Mouse (Mus musculus) brain, embryonic 18.5 days (tissue): ENCODE results near the gene Tmem183a.

Experiments
- DNase-seq: peaks from one replicate; pipeline ENCODE4 v3.0.0-alpha.2; 2012; ENCODE audit warnings: low read depth, low spot score

The Tmem183a gene

DNA sequence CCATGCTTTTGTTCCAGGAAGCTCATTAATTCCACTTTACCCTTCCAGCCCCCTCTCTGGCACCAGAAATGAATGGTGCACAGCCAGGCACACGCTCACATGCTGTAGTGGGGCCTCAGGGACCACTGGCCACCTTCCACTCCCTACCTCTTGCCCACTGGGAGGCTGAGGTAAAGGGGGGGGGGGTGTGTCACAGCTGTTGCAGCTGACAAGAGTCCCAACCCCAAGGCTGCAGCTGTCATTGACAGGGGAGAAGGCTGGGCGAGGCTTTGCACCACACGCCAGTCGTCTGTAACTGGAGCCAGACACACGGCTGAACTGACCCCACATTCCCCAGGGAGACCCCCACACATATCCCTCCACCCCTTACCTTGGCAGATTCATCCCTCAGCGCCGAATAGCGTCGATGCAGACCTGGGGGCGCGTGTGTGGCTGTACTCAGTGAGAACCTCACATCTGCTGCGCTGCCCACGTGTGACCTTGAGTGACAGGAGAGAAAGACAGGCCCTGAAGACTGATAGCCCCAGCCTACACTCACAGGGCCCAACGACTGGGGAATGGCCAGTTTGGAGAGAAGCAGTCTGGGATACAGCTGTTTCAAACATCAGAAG is 41.0 kb downstream of the Tmem183a start:
- no peak for DNase-seq

- no peak for DNase-seq
Measured at GRCm38 (mm10) chr1:134318261-134318660, 43.5 kb downstream of the Tmem183a start.

- DNase-seq: no peak
Measured at GRCm38 (mm10) chr1:134316361-134316760, 45.4 kb downstream of the Tmem183a start.

DNA sequence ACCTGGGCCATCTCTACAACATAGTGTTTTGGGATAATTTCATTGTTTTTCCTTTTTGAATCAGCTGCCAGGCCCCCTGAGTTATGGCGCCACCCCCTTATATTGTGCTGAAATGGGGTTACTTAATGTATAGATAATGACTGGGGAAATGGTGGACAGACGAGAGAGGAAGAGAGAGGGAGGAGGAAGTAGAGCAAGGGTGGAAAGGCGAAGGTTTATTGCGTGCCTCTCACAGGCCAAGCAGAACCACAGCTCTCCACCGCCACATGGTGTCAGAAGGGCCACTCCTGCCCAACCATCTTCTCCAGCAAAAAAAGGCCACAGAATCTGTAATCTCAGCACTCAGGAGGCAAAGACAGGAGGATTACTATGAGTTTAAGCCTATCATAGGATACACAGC is 46.6 kb downstream of the Tmem183a start:
- no peak for DNase-seq

GRCm38 (mm10) chr1:134311760-134312159 is 50.0 kb downstream of the Tmem183a start:
- DNase-seq: no peak

GRCm38 (mm10) chr1:134310729-134311128 is 51.0 kb downstream of the Tmem183a start:
- no peak for DNase-seq

- DNase-seq: no peak
Measured at GRCm38 (mm10) chr1:134310291-134310690, 51.5 kb downstream of the Tmem183a start.

- DNase-seq: no peak
Measured at GRCm38 (mm10) chr1:134307409-134307808, 54.4 kb downstream of the Tmem183a start.

DNA sequence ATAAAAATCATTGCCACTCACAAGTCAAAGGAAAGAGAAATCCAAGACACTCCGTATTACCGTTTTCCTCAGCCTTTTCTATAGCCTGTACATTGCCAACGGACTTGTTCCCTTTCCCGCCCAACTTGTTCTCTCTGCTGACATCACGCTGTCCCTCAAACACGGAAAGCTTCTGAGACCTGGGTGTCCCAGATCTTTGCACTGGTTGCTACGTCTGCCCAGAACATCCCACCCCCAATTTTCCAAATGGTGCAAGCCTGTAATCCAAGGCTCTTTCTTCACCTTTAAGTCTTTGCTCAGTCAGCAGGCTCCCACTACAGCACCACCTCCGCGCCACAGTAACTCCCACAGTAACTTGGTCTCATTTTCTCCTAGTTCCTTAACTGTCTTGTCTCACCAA is 56.8 kb downstream of the Tmem183a start:
- no peak for DNase-seq

DNA sequence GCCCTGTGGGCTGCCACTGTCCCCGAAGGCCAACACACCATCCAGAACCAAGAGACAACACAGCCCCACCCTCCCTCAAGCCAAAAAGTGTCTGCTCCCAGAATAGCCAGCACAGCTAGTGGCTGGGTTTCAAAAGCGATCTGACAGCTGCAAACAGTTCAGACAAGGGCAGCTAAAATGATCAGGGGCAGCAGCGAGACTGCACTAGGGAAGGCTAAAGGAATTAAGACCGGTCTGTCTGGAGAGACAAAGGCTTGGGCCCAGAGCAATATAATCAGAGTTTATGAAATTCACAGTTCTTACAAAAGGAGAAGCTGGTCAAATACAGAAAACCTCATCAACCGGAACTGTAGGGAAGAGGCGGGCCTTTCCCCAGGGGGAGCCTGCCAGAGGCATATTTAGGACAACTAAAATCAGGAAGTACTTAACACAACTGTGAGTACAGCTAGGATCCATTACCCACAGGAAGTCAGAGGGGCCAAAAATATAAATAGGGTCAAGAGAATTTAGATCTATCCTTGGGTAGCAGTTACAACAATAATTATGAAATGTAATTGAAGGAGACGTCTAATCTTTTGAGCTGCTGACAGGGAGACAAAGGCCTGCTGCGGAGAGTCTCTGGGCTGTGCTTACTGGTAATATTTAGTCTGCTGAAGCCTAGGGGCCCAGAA is 59.1 kb downstream of the Tmem183a start:
- DNase-seq: no peak

DNA sequence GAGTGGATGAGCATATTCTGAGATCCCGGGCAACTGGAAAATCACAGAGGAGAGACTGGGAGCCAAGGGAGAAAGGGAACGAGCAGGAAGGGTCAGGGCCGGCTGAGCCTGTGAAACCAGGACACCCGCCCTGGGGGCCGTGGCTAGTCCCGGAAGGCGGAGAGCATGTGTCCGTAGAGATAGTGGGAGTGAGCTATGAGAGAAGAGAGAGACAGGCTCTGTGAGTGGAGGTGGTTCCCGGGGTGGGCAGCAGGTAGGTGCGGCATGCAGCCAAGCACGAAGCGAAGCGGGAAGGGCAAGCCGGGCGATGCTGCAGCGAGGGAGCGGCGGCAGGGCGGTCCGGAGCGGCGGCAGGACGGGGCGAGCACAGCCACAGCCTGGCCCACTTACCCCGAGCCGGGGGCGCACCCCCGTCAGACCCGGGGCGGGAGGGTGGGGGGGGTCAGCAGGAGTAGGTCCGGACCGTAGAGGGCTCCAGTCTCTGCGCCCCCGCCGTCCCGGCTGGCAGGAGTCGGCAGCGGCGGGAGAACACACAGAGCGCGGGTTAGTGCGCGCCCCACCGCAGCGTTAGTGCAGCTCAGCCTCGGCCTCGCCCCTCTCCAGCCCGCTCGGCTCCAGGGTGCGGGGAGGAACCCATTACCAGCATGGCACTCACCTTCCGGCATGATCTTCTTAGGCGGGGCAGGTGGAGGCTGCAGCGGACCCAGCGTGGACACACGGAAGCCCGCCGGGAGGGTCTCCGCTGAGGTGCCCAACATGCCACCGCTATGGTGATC is 63.0 kb downstream of the Tmem183a start:
- no peak for DNase-seq

DNA sequence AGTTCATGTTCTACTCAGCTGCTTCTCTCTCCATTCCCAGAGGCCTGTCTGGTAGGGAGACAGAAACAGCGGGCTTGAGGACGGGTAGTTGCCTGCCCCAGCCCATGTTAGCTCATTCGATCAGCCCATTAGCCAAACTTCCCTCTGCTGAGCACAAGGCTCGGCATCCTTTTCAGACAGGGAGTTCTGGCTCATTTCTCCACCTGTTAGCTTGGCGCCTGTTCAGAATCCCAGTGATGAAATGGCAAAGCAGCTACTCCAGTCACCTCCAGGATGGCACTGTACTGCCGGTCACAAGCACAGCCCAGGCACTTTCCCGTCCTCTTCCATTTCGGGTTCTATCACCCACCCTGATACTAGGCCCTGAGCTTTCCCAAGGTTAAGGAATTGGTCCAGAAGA is 64.5 kb downstream of the Tmem183a start:
- DNase-seq: no peak
